Comparison of ENCODE assay signal across 11 mouse cellular contexts in genomic region chr5:128877425-128878035, GRCm38 (mm10).
DNase-seq lines count a peak whose midpoint lies in the region; ATAC-seq lines count a peak whose summit lies in the region.
"Had no signal": no experiment of that assay in that cellular context is flagged by ENCODE, and none has a peak within 500 bp of the region (broad histone marks: within the 10 kb centered on the region; RNA-seq: fewer than 3 reads in every experiment).

No protein-coding gene starts in this region.

- WGBS in hindbrain, embryonic 15.5 days, result 16% methylated on average over 16 of the region's 16 CpGs
- WGBS in hindbrain, embryonic 12.5 days, result 23% methylated on average over 16 of the region's 16 CpGs

- no peaks in the 10 kb centered on the region for H3K9me3 ChIP-seq in hindbrain, embryonic 15.5 days
- H3K9me3 ChIP-seq in hindbrain, embryonic 12.5 days (replicated peaks), result no peaks in the 10 kb centered on the region
- H3K9me3 ChIP-seq: embryonic facial prominence, embryonic 13.5 days; heart, embryonic 15.5 days had no signal

- no peaks in the 10 kb centered on the region for H3K36me3 ChIP-seq in hindbrain, embryonic 15.5 days
- H3K36me3 ChIP-seq in hindbrain, embryonic 12.5 days, result no peaks in the 10 kb centered on the region
- H3K36me3 ChIP-seq: embryonic facial prominence, embryonic 13.5 days; heart, embryonic 15.5 days had no signal

- peak; percentile 92 to 96 for DNase-seq in cerebellum, postnatal 10 days
- peak; percentile 64 to 66 for DNase-seq in layer of hippocampus, adult 8-10 months (ENCODE audit: low spot score in 2 of 2)
- DNase-seq in retina, postnatal 7 days (ENCODE audit: low read depth, low spot score), result peak; percentile 31
- DNase-seq in heart, postnatal 14 days, result no peak
- DNase-seq in adipocyte (ENCODE audit: low spot score), result no peak
- no peak for DNase-seq in adrenal gland, postnatal 4 days (ENCODE audit: low spot score in 2 of 2)

- peak; percentile 78 for ATAC-seq in hindbrain, embryonic 15.5 days (ENCODE audit: low FRiP score, low read depth)
- ATAC-seq in hindbrain, embryonic 12.5 days (ENCODE audit: low FRiP score), result no peak

- intact Hi-C loops in heart, postnatal 14 days (cut with DNase I), result no loop called here

- H3K27me3 ChIP-seq in hindbrain, embryonic 15.5 days, result no peaks in the 10 kb centered on the region
- 0 out of 2 replicates have a peak, but pooled peaks cover 3% of the 10 kb centered on the region for H3K27me3 ChIP-seq in hindbrain, embryonic 12.5 days

- peaks cover 18% of the 10 kb centered on the region for H3K4me1 ChIP-seq in hindbrain, embryonic 15.5 days (replicated peaks)
- peaks cover 6% of the 10 kb centered on the region; the same call in 1 of the 2 replicates for H3K4me1 ChIP-seq in hindbrain, embryonic 12.5 days
- H3K4me1 ChIP-seq: heart, embryonic 15.5 days had no signal

- H3K4me3 ChIP-seq in hindbrain, embryonic 15.5 days, result no peak overlapping the region
- no peak overlapping the region for H3K4me3 ChIP-seq in hindbrain, embryonic 12.5 days
- H3K4me3 ChIP-seq: embryonic facial prominence, embryonic 13.5 days; heart, embryonic 15.5 days had no signal

- peak overlapping the region; percentile 53; the same call in 1 of the 2 replicates for H3K27ac ChIP-seq in hindbrain, embryonic 15.5 days (replicated peaks)
- H3K27ac ChIP-seq in hindbrain, embryonic 12.5 days, result no peak overlapping the region
- H3K27ac ChIP-seq: embryonic facial prominence, embryonic 13.5 days; heart, embryonic 15.5 days had no signal

- no peak overlapping the region for H3K9ac ChIP-seq in hindbrain, embryonic 15.5 days
- no peak overlapping the region for H3K9ac ChIP-seq in hindbrain, embryonic 12.5 days
- H3K9ac ChIP-seq: embryonic facial prominence, embryonic 13.5 days; heart, embryonic 15.5 days had no signal

- H3K4me2 ChIP-seq in hindbrain, embryonic 15.5 days, result 0 out of 2 replicates have a peak overlapping the region, but pooled peaks have one; percentile 3
- H3K4me2 ChIP-seq in hindbrain, embryonic 12.5 days (replicated peaks), result no peak overlapping the region
- H3K4me2 ChIP-seq: embryonic facial prominence, embryonic 13.5 days; heart, embryonic 15.5 days; liver, embryonic 11.5 days had no signal

Comparison
In these comparisons a context has a peak if more than half of its experiments do, and no peak if none do; other contexts are left out.
1. DNase-seq: peak in cerebellum, postnatal 10 days (2 of 2), layer of hippocampus, adult 8-10 months (2 of 2) and retina, postnatal 7 days (single experiment); none in heart, postnatal 14 days (0 of 2), adipocyte (single experiment) and adrenal gland, postnatal 4 days (0 of 2).